Mouse (Mus musculus) liver, embryonic 15.5 days (tissue): ENCODE measurements at regions not wholly inside any gene's neighbourhood (a gene's known extent, or its start where the extent isn't known, plus 50 kb on each side); places are given as distances from the start of the nearest gene placed in this dataset.

Experiments
- ATAC-seq: fragments of 200-750 bp; cut with Nextera tagmentation; 2 replicates; pipeline ENCODE4 v1.8.0; 2017; ENCODE audit warnings: moderate number of reproducible peaks, mild to moderate bottlenecking, moderate library complexity; ENCODE audit not compliant: insufficient read depth
- H3K27ac ChIP-seq: fragments of 300-500 bp; sonication (generic); replicated peaks from 2 replicates; pipeline ENCODE4 v1.5.1; 2015; ENCODE audit warnings: mild to moderate bottlenecking, inconsistent platforms
- H3K27me3 ChIP-seq: fragments of 300-500 bp; sonication (generic); 2 replicates; pipeline ENCODE4 v1.6.1; 2015; ENCODE audit warnings: mild to moderate bottlenecking, inconsistent platforms
- H3K36me3 ChIP-seq: fragments of 300-500 bp; sonication (generic); replicated peaks from 2 replicates; pipeline ENCODE4 v1.6.1; 2015; ENCODE audit warnings: moderate library complexity, mild to moderate bottlenecking, inconsistent platforms
- H3K4me1 ChIP-seq: fragments of 300-500 bp; sonication (generic); replicated peaks from 2 replicates; pipeline ENCODE4 v1.6.1; 2015; ENCODE audit warnings: inconsistent platforms
- H3K4me2 ChIP-seq: fragments of 300-500 bp; sonication (generic); 2 replicates; pipeline ENCODE4 v1.6.1; 2015; ENCODE audit warnings: moderate library complexity, mild to moderate bottlenecking, inconsistent platforms
- H3K4me3 ChIP-seq: fragments of 300-500 bp; sonication (generic); replicated peaks from 2 replicates; pipeline ENCODE4 v1.5.1; 2015; ENCODE audit warnings: mild to moderate bottlenecking, inconsistent platforms
- H3K9ac ChIP-seq: fragments of 300-500 bp; sonication (generic); 2 replicates; pipeline ENCODE4 v1.6.1; 2015; ENCODE audit warnings: moderate library complexity, mild to moderate bottlenecking, inconsistent platforms
- H3K9me3 ChIP-seq: fragments of 300-500 bp; sonication (generic); replicated peaks from 2 replicates; pipeline ENCODE4 v1.6.1; 2016; ENCODE audit warnings: inconsistent platforms
- WGBS: fragments of 180-500 bp; shearing (Covaris S2); methylation state at CpG from one replicate; pipeline ENCODE4 v1.1.7; 2015; ENCODE audit warnings: mixed read lengths; ENCODE audit not compliant: insufficient replicate concordance; 5-methylcytosine and 5-hydroxymethylcytosine counted together

GRCm38 (mm10) chr13:107925470-107925869 lies 118.8 kb upstream of the Smim15 start:
- Histone ChIP-seq H3K9me3 (no peaks in the 10 kb centered on the region), H3K27ac (no peak overlapping the region), H3K4me1 (no peaks in the 10 kb centered on the region), H3K4me3 (no peak overlapping the region), H3K36me3 (no peaks in the 10 kb centered on the region), H3K27me3 (no peaks in the 10 kb centered on the region), H3K9ac (no peak overlapping the region), H3K4me2 (no peak overlapping the region)
- ATAC-seq = no peak
- WGBS = 64% methylated on average over 8 of the region's 8 CpGs

DNA sequence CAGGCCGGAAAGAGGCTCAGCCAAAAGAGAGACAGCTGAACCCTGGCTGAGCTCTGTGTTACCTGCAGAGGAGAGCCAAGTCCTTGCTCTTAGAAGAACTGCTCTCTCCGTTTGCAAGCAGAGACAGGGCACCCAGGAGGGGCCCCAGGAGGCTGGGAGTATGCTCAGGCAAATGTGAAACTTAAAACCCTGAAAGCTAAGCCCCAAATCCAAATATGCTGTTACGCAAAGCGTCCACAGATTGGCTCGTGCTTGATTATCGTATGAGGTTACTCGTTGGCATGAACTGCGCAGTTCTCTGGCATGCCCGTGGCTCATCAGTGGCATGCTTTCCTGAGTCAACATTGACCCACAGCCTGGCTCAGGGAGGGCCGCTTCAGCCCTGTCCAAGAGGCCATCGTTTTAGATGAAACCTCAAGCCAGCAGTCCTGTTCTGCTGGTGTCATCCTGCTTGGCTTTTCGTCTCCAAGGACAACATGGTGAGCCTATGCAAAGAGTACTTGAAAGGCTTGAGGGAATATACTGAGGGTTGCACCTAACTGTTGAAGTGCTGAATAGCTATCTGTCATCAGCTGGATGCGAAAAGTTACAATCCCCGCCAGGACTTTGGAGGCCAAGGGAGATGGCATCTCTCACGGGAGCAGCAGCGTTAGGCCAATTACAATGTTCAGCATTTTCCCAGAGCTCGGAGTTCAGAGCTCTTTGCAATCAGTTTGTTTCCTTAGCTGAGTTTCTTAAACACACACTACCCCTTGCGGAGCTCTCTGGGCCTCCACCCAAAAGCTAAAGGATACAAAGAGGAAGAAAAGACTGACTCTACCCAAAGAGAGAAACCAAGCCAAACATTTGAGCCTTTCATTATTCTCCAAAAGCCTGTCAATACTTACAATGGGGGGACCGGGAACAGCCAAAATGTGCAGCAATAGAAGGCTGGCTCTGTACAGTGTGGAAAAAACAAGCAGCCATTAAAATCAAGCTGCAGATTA lies 120.8 kb upstream of the Smim15 start:
- no peaks in the 10 kb centered on the region for H3K9me3 ChIP-seq
- H3K4me2 ChIP-seq = no peak overlapping the region
- no peaks in the 10 kb centered on the region for H3K4me1 ChIP-seq
- no peak for ATAC-seq
- no peak overlapping the region for H3K27ac ChIP-seq
- H3K27me3 ChIP-seq = no peaks in the 10 kb centered on the region
- 63% methylated on average over 19 of the region's 19 CpGs for WGBS
- no peaks in the 10 kb centered on the region for H3K36me3 ChIP-seq
- H3K4me3 ChIP-seq = no peak overlapping the region
- H3K9ac ChIP-seq = no peak overlapping the region

DNA sequence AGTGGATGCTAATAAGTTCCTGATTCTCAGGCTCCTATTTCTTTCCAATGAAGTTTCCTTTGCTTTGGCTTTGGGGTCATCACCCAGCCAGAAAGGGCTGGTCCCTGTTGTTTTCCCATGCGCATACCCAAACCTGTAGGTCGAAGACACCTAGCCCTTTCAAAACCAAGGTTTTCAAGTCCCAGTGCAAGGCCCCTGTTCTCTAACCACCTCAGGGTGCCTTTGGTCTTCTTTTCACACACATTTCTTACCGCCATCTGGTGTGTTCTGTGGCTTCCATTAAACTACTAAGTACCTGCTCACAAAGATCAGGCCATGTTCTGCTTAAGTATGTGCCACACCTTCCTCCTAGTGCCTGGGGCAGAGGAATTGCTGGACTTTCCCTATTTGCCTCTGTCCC lies 124.8 kb upstream of the Smim15 start:
- Histone ChIP-seq H3K27me3 (no peaks in the 10 kb centered on the region), H3K36me3 (no peaks in the 10 kb centered on the region), H3K27ac (no peak overlapping the region), H3K4me1 (no peaks in the 10 kb centered on the region), H3K9ac (no peak overlapping the region), H3K4me2 (no peak overlapping the region), H3K4me3 (no peak overlapping the region), H3K9me3 (no peaks in the 10 kb centered on the region)
- no peak for ATAC-seq
- 61% methylated on average over 3 of the region's 3 CpGs for WGBS

- H3K4me3 ChIP-seq = no peak overlapping the region
- no peaks in the 10 kb centered on the region for H3K9me3 ChIP-seq
- no peaks in the 10 kb centered on the region for H3K4me1 ChIP-seq
- no peak for ATAC-seq
- WGBS = 73% methylated on average over 7 of the region's 7 CpGs
- no peaks in the 10 kb centered on the region for H3K36me3 ChIP-seq
- no peak overlapping the region for H3K9ac ChIP-seq
- H3K27me3 ChIP-seq = no peaks in the 10 kb centered on the region
- H3K4me2 ChIP-seq = no peak overlapping the region
- H3K27ac ChIP-seq = no peak overlapping the region
Observed at GRCm38 (mm10) chr13:107918478-107918877, 125.8 kb upstream of the Smim15 start.

DNA sequence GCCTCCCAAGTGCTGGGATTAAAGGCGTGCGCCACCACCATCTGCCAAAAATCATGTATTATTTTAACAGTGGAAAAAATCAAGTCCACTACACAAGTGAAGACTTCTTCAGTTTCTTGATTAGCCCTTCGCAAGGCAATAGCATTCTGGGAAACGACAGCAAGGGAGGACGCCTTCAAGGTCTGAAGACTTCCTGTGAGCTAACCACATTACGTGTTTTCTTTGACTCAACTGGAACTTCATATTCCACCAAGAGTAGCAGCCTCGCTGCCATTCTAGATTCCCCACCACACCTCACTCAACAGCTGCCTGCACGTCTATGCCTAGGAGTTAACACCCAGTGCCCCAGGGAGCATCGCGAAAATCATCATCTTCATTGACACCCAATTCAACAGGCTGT lies 126.2 kb upstream of the Smim15 start:
- Histone ChIP-seq H3K27me3 (no peaks in the 10 kb centered on the region), H3K4me2 (no peak overlapping the region), H3K27ac (no peak overlapping the region), H3K36me3 (no peaks in the 10 kb centered on the region), H3K9me3 (no peaks in the 10 kb centered on the region), H3K9ac (no peak overlapping the region), H3K4me1 (no peaks in the 10 kb centered on the region), H3K4me3 (no peak overlapping the region)
- ATAC-seq = no peak
- 49% methylated on average over 10 of the region's 10 CpGs for WGBS

- no peaks in the 10 kb centered on the region for H3K9me3 ChIP-seq
- H3K36me3 ChIP-seq = no peaks in the 10 kb centered on the region
- no peak overlapping the region for H3K4me2 ChIP-seq
- no peaks in the 10 kb centered on the region for H3K4me1 ChIP-seq
- no peak for ATAC-seq
- H3K27me3 ChIP-seq = no peaks in the 10 kb centered on the region
- H3K27ac ChIP-seq = no peak overlapping the region
- no peak overlapping the region for H3K4me3 ChIP-seq
- WGBS = 60% methylated on average over 3 of the region's 3 CpGs
- no peak overlapping the region for H3K9ac ChIP-seq
Observed at GRCm38 (mm10) chr13:107917564-107917963, 126.7 kb upstream of the Smim15 start.

- H3K27ac ChIP-seq = no peak overlapping the region
- H3K4me2 ChIP-seq = no peak overlapping the region
- no peaks in the 10 kb centered on the region for H3K36me3 ChIP-seq
- H3K9ac ChIP-seq = no peak overlapping the region
- H3K4me1 ChIP-seq = no peaks in the 10 kb centered on the region
- no peaks in the 10 kb centered on the region for H3K9me3 ChIP-seq
- H3K4me3 ChIP-seq = no peak overlapping the region
- no peak for ATAC-seq
- no peaks in the 10 kb centered on the region for H3K27me3 ChIP-seq
- WGBS = 70% methylated on average over 7 of the region's 7 CpGs
Observed at GRCm38 (mm10) chr13:107910125-107910524, 134.1 kb upstream of the Smim15 start.

DNA sequence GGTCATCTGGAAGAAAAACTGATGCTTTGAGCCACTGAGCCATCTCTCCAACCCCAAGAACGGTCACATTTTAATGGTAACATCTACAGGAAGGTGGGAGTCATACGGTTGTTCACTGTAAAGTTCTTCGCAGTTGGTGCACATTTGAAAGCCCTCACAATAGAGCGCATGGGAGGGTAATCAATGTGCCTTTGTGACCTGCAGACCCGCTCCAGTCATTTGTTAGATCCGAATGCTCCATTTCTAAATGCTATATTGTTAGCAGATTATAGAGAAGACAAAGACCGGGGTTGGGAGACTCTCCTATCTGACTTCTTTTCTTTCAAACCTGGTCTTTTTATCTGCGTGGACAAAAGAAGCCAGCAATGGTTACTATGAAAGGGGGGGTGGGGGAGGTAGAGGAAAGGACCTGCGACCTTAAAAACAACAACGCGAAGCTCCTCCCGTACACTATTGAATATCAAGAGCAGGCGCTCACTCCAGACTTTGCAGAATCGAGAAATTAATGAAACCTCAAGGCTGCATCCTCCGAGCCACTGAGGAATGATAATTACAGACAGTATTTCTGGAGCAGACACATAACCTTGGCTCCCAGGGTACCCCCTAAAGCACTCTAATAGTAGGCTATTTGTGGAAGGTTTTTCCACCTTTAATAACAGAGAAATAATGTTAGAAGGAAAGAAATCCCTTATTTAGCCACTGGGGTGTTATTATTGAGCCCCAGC lies 134.7 kb upstream of the Smim15 start:
- Histone ChIP-seq H3K4me3 (no peak overlapping the region), H3K36me3 (no peaks in the 10 kb centered on the region), H3K27ac (no peak overlapping the region), H3K4me1 (no peaks in the 10 kb centered on the region), H3K27me3 (no peaks in the 10 kb centered on the region), H3K9me3 (no peaks in the 10 kb centered on the region), H3K9ac (no peak overlapping the region), H3K4me2 (no peak overlapping the region)
- no peak for ATAC-seq
- WGBS = 69% methylated on average over 15 of the region's 15 CpGs

DNA sequence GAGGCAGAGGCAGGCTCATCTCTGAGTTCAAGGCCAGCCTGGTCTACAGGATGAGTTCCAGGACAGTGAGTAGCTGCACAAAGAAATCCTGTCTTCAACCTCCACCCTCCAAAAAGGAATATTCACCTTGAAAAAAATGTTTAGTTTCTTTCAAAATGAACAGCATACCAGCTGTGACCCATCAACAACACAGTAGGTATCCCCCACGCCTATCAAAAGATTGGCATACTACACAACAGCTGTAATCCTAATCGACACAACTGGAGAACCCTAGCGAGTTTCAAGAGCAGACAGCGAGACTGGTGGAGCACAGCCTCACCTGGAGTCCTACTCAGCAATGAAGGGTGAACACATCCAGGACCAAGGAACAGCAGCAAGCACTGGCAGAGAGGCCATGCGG lies 136.3 kb upstream of the Smim15 start:
- no peaks in the 10 kb centered on the region for H3K36me3 ChIP-seq
- H3K4me2 ChIP-seq = no peak overlapping the region
- H3K9me3 ChIP-seq = no peaks in the 10 kb centered on the region
- H3K4me1 ChIP-seq = no peaks in the 10 kb centered on the region
- 65% methylated on average over 5 of the region's 5 CpGs for WGBS
- H3K27ac ChIP-seq = no peak overlapping the region
- H3K4me3 ChIP-seq = no peak overlapping the region
- H3K9ac ChIP-seq = no peak overlapping the region
- no peaks in the 10 kb centered on the region for H3K27me3 ChIP-seq
- ATAC-seq = no peak

DNA sequence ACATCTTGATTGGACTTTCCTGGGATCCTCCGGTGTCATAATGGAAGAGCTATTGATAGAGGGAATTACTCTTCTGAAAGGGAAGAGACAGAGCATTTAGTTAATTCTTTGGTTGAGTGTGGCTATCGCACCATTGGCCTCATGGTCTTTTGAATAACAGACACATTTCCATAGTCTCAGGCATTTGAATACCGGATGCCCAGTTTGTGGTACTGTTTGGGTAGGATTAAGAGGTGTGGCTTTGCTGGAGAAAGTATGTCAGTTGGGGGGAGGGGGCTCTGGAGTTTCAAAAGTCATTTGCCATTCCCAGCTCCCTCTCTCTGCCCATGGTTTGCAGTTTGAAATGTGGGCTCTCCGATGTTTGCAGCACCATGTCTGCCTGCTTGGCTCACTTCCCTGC lies 139.4 kb upstream of the Smim15 start:
- Histone ChIP-seq H3K4me1 (no peaks in the 10 kb centered on the region), H3K4me2 (no peak overlapping the region), H3K36me3 (no peaks in the 10 kb centered on the region), H3K9me3 (no peaks in the 10 kb centered on the region), H3K4me3 (no peak overlapping the region), H3K27me3 (no peaks in the 10 kb centered on the region), H3K27ac (no peak overlapping the region), H3K9ac (no peak overlapping the region)
- WGBS = 77% methylated on average over 4 of the region's 4 CpGs
- ATAC-seq = no peak

- no peaks in the 10 kb centered on the region for H3K36me3 ChIP-seq
- H3K4me2 ChIP-seq = no peak overlapping the region
- no peak overlapping the region for H3K4me3 ChIP-seq
- WGBS = 61% methylated on average over 14 of the region's 14 CpGs
- H3K4me1 ChIP-seq = no peaks in the 10 kb centered on the region
- H3K9me3 ChIP-seq = no peaks in the 10 kb centered on the region
- no peak overlapping the region for H3K9ac ChIP-seq
- H3K27ac ChIP-seq = peak overlapping the region; percentile 14; the same call in 1 of the 2 replicates
- ATAC-seq = no peak
- H3K27me3 ChIP-seq = no peaks in the 10 kb centered on the region
Observed at GRCm38 (mm10) chr13:107904051-107904740, 140.1 kb upstream of the Smim15 start.
